Mouse (Mus musculus): Measurements from ENCODE around the gene Ddx31. TPM values are rescaled to one million over a fixed set of nuclear protein-coding genes. Genes with fewer than 3 reads are reported as not detected.
A peak's percentile ranks its signal among the peaks of the same experiment; 100 is the strongest.

Gene Ddx31
- 2.6 and 3.4 TPM in 2 replicates for polyA plus RNA-seq (2012; rRNA removed)

- Histone ChIP-seq H3K27me3 (replicated peaks; ENCODE audit: control insufficient read depth, insufficient read depth, low read length) (no peaks in the 10 kb centered on the region), H3K36me3 (ENCODE audit: control insufficient read depth, insufficient read depth, low read length) (no peaks in the 10 kb centered on the region; the same call in 1 of the 2 replicates), H3K27ac (ENCODE audit: insufficient read depth, low read depth, low read length) (peak within 1 kb of the TSS; percentile 97), H3K4me3 (ENCODE audit: insufficient read depth, low read depth, low read length) (peak within 1 kb of the TSS; percentile 98), H3K4me1 (ENCODE audit: control insufficient read depth, insufficient read depth, low read length) (peaks cover 6% of the 10 kb centered on the region; the same call in 1 of the 2 replicates)
- WGBS, result under 1% methylated on average over 63 of the region's 63 CpGs
- peak; percentile 96 for DNase-seq
- TF ChIP-seq CTCF (conservative IDR thresholded peaks at IDR 0.05; ENCODE audit: insufficient read depth, insufficient read length, low read depth, low read length) (no peak), POLR2A (IDR thresholded peaks at IDR 0.05; ENCODE audit: low read depth, low read length) (no peak)
These were observed at the start of gene Ddx31, which contains the start of gene Gtf3c4 for GRCm38 (mm10) chr2:28840222-28840951. Ddx31 (plus strand) TSS chr2:28840406. Gtf3c4 (minus strand) TSS chr2:28840360.

DNA sequence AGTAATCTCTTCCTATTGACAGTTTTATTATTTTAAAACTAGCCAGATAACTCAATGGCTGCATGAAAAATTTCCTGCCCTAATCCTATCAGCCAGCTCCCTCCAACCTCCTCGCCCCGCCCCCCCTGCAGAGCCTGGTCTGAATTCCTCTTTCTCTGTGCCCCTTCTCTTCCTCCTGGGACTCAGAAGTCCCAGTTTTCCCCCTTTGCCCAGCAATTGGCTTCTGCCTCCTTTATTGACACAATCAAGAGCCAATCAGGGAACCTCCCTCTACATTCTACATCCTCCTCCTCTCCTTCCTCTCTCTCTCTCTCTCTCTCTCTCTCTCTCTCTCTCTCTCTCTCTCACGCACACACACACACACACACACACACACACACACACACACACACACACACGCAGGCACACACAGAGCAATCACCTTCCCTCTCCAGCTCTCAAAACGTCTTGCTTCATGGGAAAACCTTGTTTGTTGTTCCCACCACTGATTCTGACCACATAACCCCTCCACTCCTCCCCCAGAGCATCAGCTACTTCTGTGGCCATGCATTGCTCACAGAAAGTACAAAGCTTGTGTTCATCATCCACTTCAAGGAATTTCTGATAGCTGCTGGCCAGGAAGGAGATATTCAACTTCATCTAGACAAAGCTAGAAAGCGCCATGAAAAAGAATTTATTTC, 47.1 kb upstream of the Ddx31 start:
- TF ChIP-seq CTCF (conservative IDR thresholded peaks at IDR 0.05; ENCODE audit: insufficient read depth, insufficient read length, low read depth, low read length) (no peak), POLR2A (IDR thresholded peaks at IDR 0.05; ENCODE audit: low read depth, low read length) (no peak)
- DNase-seq, result peak; percentile 37
- Histone ChIP-seq H3K27ac (ENCODE audit: insufficient read depth, low read depth, low read length) (no peak overlapping the region), H3K4me3 (ENCODE audit: insufficient read depth, low read depth, low read length) (no peak overlapping the region), H3K36me3 (ENCODE audit: control insufficient read depth, insufficient read depth, low read length) (no peaks in the 10 kb centered on the region), H3K27me3 (replicated peaks; ENCODE audit: control insufficient read depth, insufficient read depth, low read length) (no peaks in the 10 kb centered on the region), H3K4me1 (ENCODE audit: control insufficient read depth, insufficient read depth, low read length) (no peaks in the 10 kb centered on the region)
- WGBS, result 40% methylated on average over 5 of the region's 6 CpGs

DNA sequence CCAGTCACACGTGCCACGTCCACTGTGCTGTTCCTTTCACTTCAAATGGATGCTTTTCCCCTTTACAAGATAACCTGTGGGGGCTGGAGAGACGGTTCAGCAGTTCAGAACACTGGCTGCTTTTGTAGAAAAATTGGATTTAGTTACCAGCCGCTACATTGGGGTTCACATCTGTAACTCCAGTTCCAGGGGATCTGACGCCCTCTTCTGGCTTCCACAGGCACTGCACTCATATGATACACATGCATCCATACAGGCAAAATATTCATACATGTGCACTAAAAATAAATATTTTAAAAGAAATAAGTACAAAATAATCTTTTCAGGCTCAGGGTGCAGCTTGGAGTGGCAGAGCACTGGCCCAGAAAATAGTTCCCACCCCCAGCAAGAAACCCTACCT, 45.6 kb upstream of the Ddx31 start:
- no peak overlapping the region for H3K27ac ChIP-seq (ENCODE audit: insufficient read depth, low read depth, low read length)
- no peaks in the 10 kb centered on the region for H3K4me1 ChIP-seq (ENCODE audit: control insufficient read depth, insufficient read depth, low read length)
- DNase-seq, result no peak
- no peaks in the 10 kb centered on the region for H3K27me3 ChIP-seq (replicated peaks; ENCODE audit: control insufficient read depth, insufficient read depth, low read length)
- no peaks in the 10 kb centered on the region for H3K36me3 ChIP-seq (ENCODE audit: control insufficient read depth, insufficient read depth, low read length)
- no peak overlapping the region for H3K4me3 ChIP-seq (ENCODE audit: insufficient read depth, low read depth, low read length)
- TF ChIP-seq POLR2A (IDR thresholded peaks at IDR 0.05; ENCODE audit: low read depth, low read length) (no peak), CTCF (conservative IDR thresholded peaks at IDR 0.05; ENCODE audit: insufficient read depth, insufficient read length, low read depth, low read length) (no peak)
- whole genome bisulfite sequencing, result 69% methylated on average over 5 of the region's 5 CpGs

DNA sequence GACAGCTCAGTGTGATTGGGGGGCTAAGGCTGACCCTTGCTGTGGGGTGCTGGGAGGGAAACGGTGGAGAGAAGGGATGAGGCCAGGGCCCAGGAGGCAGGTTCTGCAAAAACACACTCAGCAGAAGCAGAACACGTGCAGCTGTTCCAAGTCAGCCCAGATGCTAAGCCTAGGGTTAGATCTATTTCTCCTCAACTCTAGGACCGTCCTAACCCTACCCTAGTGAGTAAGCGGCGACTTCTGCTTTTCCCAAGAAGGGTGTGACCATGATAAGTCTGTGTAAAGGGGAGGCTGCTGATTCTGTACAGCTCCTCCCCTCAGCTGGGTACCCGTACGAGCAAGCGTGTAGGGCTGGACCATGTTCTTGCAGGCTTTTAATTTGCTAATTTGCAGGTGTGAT, 43.9 kb upstream of the Ddx31 start:
- 77% methylated on average over 8 of the region's 8 CpGs for WGBS
- Histone ChIP-seq H3K36me3 (ENCODE audit: control insufficient read depth, insufficient read depth, low read length) (no peaks in the 10 kb centered on the region), H3K27ac (ENCODE audit: insufficient read depth, low read depth, low read length) (no peak overlapping the region), H3K4me1 (ENCODE audit: control insufficient read depth, insufficient read depth, low read length) (no peaks in the 10 kb centered on the region), H3K27me3 (replicated peaks; ENCODE audit: control insufficient read depth, insufficient read depth, low read length) (no peaks in the 10 kb centered on the region), H3K4me3 (ENCODE audit: insufficient read depth, low read depth, low read length) (no peak overlapping the region)
- TF ChIP-seq POLR2A (IDR thresholded peaks at IDR 0.05; ENCODE audit: low read depth, low read length), result no peak
- no peak for TF ChIP-seq CTCF (conservative IDR thresholded peaks at IDR 0.05; ENCODE audit: insufficient read depth, insufficient read length, low read depth, low read length)
- no peak for DNase-seq

- no peaks in the 10 kb centered on the region for H3K4me1 ChIP-seq (ENCODE audit: control insufficient read depth, insufficient read depth, low read length)
- H3K36me3 ChIP-seq (ENCODE audit: control insufficient read depth, insufficient read depth, low read length), result no peaks in the 10 kb centered on the region
- H3K27me3 ChIP-seq (replicated peaks; ENCODE audit: control insufficient read depth, insufficient read depth, low read length), result no peaks in the 10 kb centered on the region
- no peak overlapping the region for H3K27ac ChIP-seq (ENCODE audit: insufficient read depth, low read depth, low read length)
- TF ChIP-seq POLR2A (IDR thresholded peaks at IDR 0.05; ENCODE audit: low read depth, low read length) (no peak), CTCF (conservative IDR thresholded peaks at IDR 0.05; ENCODE audit: insufficient read depth, insufficient read length, low read depth, low read length) (no peak)
- WGBS, result 33% methylated on average over 18 of the region's 18 CpGs
- DNase-seq, result no peak
- no peak overlapping the region for H3K4me3 ChIP-seq (ENCODE audit: insufficient read depth, low read depth, low read length)
These were observed 42.6 kb upstream of the Ddx31 start for GRCm38 (mm10) chr2:28797490-28798106.

- TF ChIP-seq POLR2A (IDR thresholded peaks at IDR 0.05; ENCODE audit: low read depth, low read length) (no peak), CTCF (conservative IDR thresholded peaks at IDR 0.05; ENCODE audit: insufficient read depth, insufficient read length, low read depth, low read length) (no peak)
- WGBS, result 13% methylated on average over 3 of the region's 3 CpGs
- H3K27ac ChIP-seq (ENCODE audit: insufficient read depth, low read depth, low read length), result no peak overlapping the region
- H3K36me3 ChIP-seq (ENCODE audit: control insufficient read depth, insufficient read depth, low read length), result no peaks in the 10 kb centered on the region
- H3K4me3 ChIP-seq (ENCODE audit: insufficient read depth, low read depth, low read length), result no peak overlapping the region
- DNase-seq, result peak; percentile 27
- no peaks in the 10 kb centered on the region for H3K27me3 ChIP-seq (replicated peaks; ENCODE audit: control insufficient read depth, insufficient read depth, low read length)
- no peaks in the 10 kb centered on the region for H3K4me1 ChIP-seq (ENCODE audit: control insufficient read depth, insufficient read depth, low read length)
These were observed 41.8 kb upstream of the Ddx31 start for GRCm38 (mm10) chr2:28798390-28798789.

GRCm38 (mm10) chr2:28799575-28799974, 40.6 kb upstream of the Ddx31 start:
- TF ChIP-seq CTCF (conservative IDR thresholded peaks at IDR 0.05; ENCODE audit: insufficient read depth, insufficient read length, low read depth, low read length), result no peak
- TF ChIP-seq POLR2A (IDR thresholded peaks at IDR 0.05; ENCODE audit: low read depth, low read length), result no peak
- Histone ChIP-seq H3K4me1 (ENCODE audit: control insufficient read depth, insufficient read depth, low read length) (no peaks in the 10 kb centered on the region), H3K4me3 (ENCODE audit: insufficient read depth, low read depth, low read length) (no peak overlapping the region), H3K27me3 (replicated peaks; ENCODE audit: control insufficient read depth, insufficient read depth, low read length) (no peaks in the 10 kb centered on the region), H3K27ac (ENCODE audit: insufficient read depth, low read depth, low read length) (no peak overlapping the region), H3K36me3 (ENCODE audit: control insufficient read depth, insufficient read depth, low read length) (no peaks in the 10 kb centered on the region)
- no peak for DNase-seq
- WGBS, result 79% methylated on average over 2 of the region's 2 CpGs

All from kidney, adult 2 months (tissue).